Mouse (Mus musculus) spleen, postnatal 0 days (tissue): Measurements from ENCODE around the gene Itm2b. TPM values are rescaled to one million over a fixed set of nuclear protein-coding genes. Genes with fewer than 3 reads are reported as not detected.

Experiments
- polyA plus RNA-seq: library from polyadenylated mRNA; unstranded; fragments of >200 nt; fragmentation: Nextera tagmentation; extraction: Ambion mirVana; gene quantifications from 2 replicates; pipeline ENCODE4 v1.2.1, GENCODE M21; 2015

The Itm2b gene
- 629 and 818 TPM in 2 replicates for polyA plus RNA-seq

GRCm38 (mm10) chr14:73384913-73385719 is at the start of gene Itm2b:
TSS of gene Itm2b (minus strand) at chr14:73385289.

DNA sequence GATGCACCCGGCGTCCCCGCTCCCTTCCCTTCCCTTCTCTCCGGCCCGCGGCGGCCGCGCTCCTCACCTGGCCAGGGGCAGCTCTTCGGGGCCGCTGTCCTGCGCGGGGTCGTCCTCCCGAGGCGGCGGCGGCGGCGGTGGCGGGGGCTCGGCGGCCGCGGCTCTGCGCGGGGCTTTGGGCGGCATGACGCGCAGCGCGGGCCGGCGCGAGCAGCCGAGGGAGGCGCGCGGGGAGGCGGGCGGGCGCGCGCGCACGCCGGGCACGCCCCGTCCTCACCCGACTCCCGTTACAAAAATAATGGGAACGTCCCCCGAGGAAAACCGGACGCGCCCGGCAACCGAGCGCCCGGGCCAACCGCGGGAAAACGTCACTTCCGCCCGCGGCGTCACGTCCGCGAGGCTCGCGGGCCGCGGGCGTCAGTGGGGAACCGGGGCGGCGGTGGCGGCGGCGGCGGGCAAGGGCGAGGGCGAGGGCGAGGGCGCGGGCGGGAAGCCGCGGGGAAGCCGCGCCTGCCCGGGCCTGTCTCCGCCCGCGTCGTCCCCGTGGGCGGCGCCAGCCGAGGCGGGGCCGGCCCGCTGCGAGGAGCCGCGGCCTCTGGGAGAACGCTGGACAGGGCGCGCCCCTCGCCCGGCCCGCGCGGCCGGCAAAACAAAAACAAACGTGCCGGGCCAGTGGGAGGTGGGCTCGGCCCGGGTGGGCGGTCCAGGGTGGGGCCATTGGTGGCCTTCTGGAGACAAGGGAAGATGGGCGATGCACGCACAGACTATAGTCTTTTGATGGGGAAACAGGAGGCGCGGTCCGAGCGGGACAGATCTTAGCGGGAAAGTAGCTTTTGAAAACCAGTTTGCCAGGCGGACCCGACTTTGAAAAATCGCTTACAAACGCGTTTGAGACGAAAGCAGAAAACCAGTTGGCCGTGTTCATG is 59.4 kb downstream of the Itm2b start, which contains the start of gene Rb1:
Rb1 (minus strand) TSS at position 367 of the 926 bp plus-strand sequence.

Other genes starting within 250 kb of the Itm2b start
- gene Lpar6, start 147.4 kb downstream of the Itm2b start, polyA plus RNA-seq = 6.7 and 7.9 TPM in 2 replicates
- 25.1 and 27.5 TPM in 2 replicates for gene Rb1, start 59.5 kb downstream of the Itm2b start, polyA plus RNA-seq
- 43.3 and 45.4 TPM in 2 replicates for gene Med4, start 124.7 kb upstream of the Itm2b start, polyA plus RNA-seq
- gene Sucla2, start 140.0 kb upstream of the Itm2b start, polyA plus RNA-seq = 54.3 and 54.6 TPM in 2 replicates
- 3.1 and 3.5 TPM in 2 replicates for gene Nudt15, start 163.0 kb upstream of the Itm2b start, polyA plus RNA-seq